Mouse (Mus musculus) embryo, embryonic 10.5 days (tissue): Measurements from ENCODE around the gene Cxcl2.

Experiments
- DNase-seq: peaks from one replicate; pipeline ENCODE4 v3.0.0-alpha.2; 2015; ENCODE audit warnings: low spot score

Gene Cxcl2

GRCm38 (mm10) chr5:90894231-90894630 is 9.4 kb upstream of the Cxcl2 start:
- no peak for DNase-seq

GRCm38 (mm10) chr5:90897429-90897828 is 6.2 kb upstream of the Cxcl2 start:
- DNase-seq, result no peak

GRCm38 (mm10) chr5:90899308-90899707 is 4.4 kb upstream of the Cxcl2 start:
- DNase-seq, result no peak

- no peak for DNase-seq
These were observed 3.5 kb upstream of the Cxcl2 start for GRCm38 (mm10) chr5:90900147-90900546.

- DNase-seq, result no peak
These were observed 3.0 kb upstream of the Cxcl2 start for GRCm38 (mm10) chr5:90900688-90901087.

- DNase-seq, result peak; percentile 58
These were observed 1.1 kb upstream of the Cxcl2 start for GRCm38 (mm10) chr5:90902380-90903260.

- DNase-seq, result peak; percentile 88
These were observed 5.3 kb downstream of the Cxcl2 start for GRCm38 (mm10) chr5:90908983-90909382.

- no peak for DNase-seq
These were observed 15.8 kb downstream of the Cxcl2 start for GRCm38 (mm10) chr5:90919495-90919894.

- no peak for DNase-seq
These were observed 19.3 kb downstream of the Cxcl2 start for GRCm38 (mm10) chr5:90922958-90923357.

GRCm38 (mm10) chr5:90930546-90930945 is 26.9 kb downstream of the Cxcl2 start:
- DNase-seq, result no peak

GRCm38 (mm10) chr5:90930971-90931851 is 27.5 kb downstream of the Cxcl2 start, which contains the start of gene Mthfd2l:
Mthfd2l (plus strand) TSS chr5:90931117.
- DNase-seq, result peak; percentile 92

GRCm38 (mm10) chr5:90931911-90932310 is 28.2 kb downstream of the Cxcl2 start:
- DNase-seq, result no peak

GRCm38 (mm10) chr5:90936706-90937105 is 33.0 kb downstream of the Cxcl2 start:
- DNase-seq, result peak; percentile 14

- DNase-seq, result no peak
These were observed 41.8 kb downstream of the Cxcl2 start for GRCm38 (mm10) chr5:90945453-90945852.

GRCm38 (mm10) chr5:90949499-90949898 is 45.8 kb downstream of the Cxcl2 start:
- DNase-seq, result no peak

GRCm38 (mm10) chr5:90951475-90951874 is 47.8 kb downstream of the Cxcl2 start:
- peak; percentile 12 for DNase-seq

- DNase-seq, result peak; percentile 37
These were observed 49.2 kb downstream of the Cxcl2 start for GRCm38 (mm10) chr5:90952731-90953481.
